Mouse (Mus musculus) neural tube, embryonic 11.5 days (tissue): ENCODE data around the gene Atp2b4. TPM values are rescaled to one million over a fixed set of nuclear protein-coding genes. Genes with fewer than 3 reads are reported as not detected.
"Not testable (repeated sequence)": the region's sequence is repeated elsewhere in the genome, so short reads cannot be mapped to it uniquely, and the experiment has no call there.

Source experiments
- ATAC-seq: fragments of 200-750 bp; cut with Nextera tagmentation; 2 replicates; pipeline ENCODE4 v1.8.0; 2017; ENCODE audit warnings: moderate number of reproducible peaks, mild to moderate bottlenecking, moderate TSS enrichment, moderate library complexity; ENCODE audit not compliant: insufficient read depth, low FRiP score, low TSS enrichment
- DNase-seq: peaks from one replicate; pipeline ENCODE4 v3.0.0-alpha.2; 2015; ENCODE audit warnings: low spot score
- H3K27ac ChIP-seq: fragments of 300-500 bp; sonication (generic); 2 replicates; pipeline ENCODE4 v1.5.1; 2014; ENCODE audit warnings: low read depth, mild to moderate bottlenecking, low read length
- H3K27me3 ChIP-seq: fragments of 300-500 bp; sonication (generic); 2 replicates; pipeline ENCODE4 v1.6.1; 2014; ENCODE audit warnings: mild to moderate bottlenecking, low read length, mixed read lengths; ENCODE audit not compliant: control insufficient read depth, insufficient read depth
- H3K36me3 ChIP-seq: fragments of 300-500 bp; sonication (generic); 2 replicates; pipeline ENCODE4 v1.6.1; 2014; ENCODE audit warnings: mild to moderate bottlenecking, low read length, moderate library complexity, mixed read lengths; ENCODE audit not compliant: control insufficient read depth, insufficient read depth
- H3K4me1 ChIP-seq: fragments of 300-500 bp; sonication (generic); 2 replicates; pipeline ENCODE4 v1.6.1; 2014; ENCODE audit warnings: low read length, mixed read lengths; ENCODE audit not compliant: control insufficient read depth, insufficient read depth
- H3K4me2 ChIP-seq: fragments of 300-500 bp; sonication (generic); 2 replicates; pipeline ENCODE4 v1.6.1; 2014; ENCODE audit warnings: low read depth, mild to moderate bottlenecking, moderate library complexity
- H3K4me3 ChIP-seq: fragments of 300-500 bp; sonication (generic); 2 replicates; pipeline ENCODE4 v1.5.1; 2014; ENCODE audit warnings: low read depth, low read length
- H3K9ac ChIP-seq: fragments of 300-500 bp; sonication (generic); 2 replicates; pipeline ENCODE4 v1.6.1; 2014; ENCODE audit warnings: mild to moderate bottlenecking, low read length
- H3K9me3 ChIP-seq: fragments of 300-500 bp; sonication (generic); 2 replicates; pipeline ENCODE4 v1.6.1; 2016; ENCODE audit warnings: low read length; ENCODE audit not compliant: control insufficient read depth
- WGBS: fragments of 180-500 bp; shearing (Covaris S2); extraction: QIAGEN DNeasy Blood & Tissue Kit; methylation state at CpG from one replicate; pipeline ENCODE4 v1.1.7; 2014; 5-methylcytosine and 5-hydroxymethylcytosine counted together
- polyA plus RNA-seq: library from polyadenylated mRNA; unstranded; fragments of >200 nt; fragmentation: Nextera tagmentation; extraction: Ambion mirVana; gene quantifications from 2 replicates; pipeline ENCODE4 v1.2.1, GENCODE M21; 2014

The Atp2b4 gene
- polyA plus RNA-seq, 1 experiment from 2014 or later = 9.6 TPM

- Histone ChIP-seq H3K9ac (no peak overlapping the region), H3K36me3 (no peaks in the 10 kb centered on the region), H3K27me3 (no peaks in the 10 kb centered on the region), H3K9me3 (no peaks in the 10 kb centered on the region), H3K4me1 (no peaks in the 10 kb centered on the region), H3K4me2 (no peak overlapping the region), H3K27ac (no peak overlapping the region), H3K4me3 (no peak overlapping the region)
- DNase-seq = no peak
- WGBS = 66% methylated on average over 7 of the region's 7 CpGs
- no peak for ATAC-seq
Measured at GRCm38 (mm10) chr1:133688301-133688700, 112.5 kb downstream of the Atp2b4 start.

DNA sequence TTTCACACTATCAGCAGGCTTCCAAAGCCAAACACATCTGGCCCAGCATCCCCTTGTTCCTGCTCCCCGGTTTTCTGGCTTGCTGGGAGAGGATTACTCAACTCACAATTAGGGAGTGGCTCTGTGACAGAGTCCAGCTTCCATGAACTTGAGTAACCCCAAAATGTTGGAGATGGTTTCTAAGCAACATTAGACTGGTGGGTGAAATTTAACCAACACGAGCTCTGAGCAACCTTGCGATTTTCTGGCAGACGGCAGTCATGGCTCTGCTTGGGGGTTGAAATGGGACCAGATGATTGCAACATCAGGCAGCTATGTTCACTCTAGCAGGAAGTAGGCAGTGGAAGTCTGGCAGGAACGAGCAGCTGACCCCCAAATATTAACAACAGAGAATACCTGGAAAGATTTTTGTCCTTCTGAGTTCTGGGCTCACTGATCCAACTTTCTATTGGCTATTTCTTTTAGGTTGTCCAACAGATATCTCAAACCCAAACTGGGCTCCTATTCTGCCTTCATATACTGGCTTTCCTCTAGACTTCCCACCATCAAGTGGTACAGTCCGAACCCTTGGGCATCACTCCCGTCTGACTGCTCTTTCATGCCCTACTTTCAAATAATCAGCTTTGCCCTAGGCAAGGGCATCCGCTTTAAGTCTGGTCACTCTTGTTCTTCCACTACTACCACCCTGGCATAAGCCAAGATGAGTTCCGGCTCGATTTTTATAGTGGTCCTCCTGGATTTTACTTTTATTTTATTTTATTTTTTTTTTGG is 114.9 kb downstream of the Atp2b4 start:
- Histone ChIP-seq H3K4me1 (no peaks in the 10 kb centered on the region), H3K9me3 (no peaks in the 10 kb centered on the region), H3K9ac (no peak overlapping the region), H3K36me3 (no peaks in the 10 kb centered on the region), H3K4me2 (no peak overlapping the region), H3K27me3 (no peaks in the 10 kb centered on the region), H3K4me3 (no peak overlapping the region), H3K27ac (no peak overlapping the region)
- WGBS = 88% methylated on average over 10 of the region's 10 CpGs
- ATAC-seq = no peak
- DNase-seq = no peak

GRCm38 (mm10) chr1:133671801-133672200 is 129.0 kb downstream of the Atp2b4 start:
- WGBS = 76% methylated on average over 3 of the region's 3 CpGs
- Histone ChIP-seq H3K27ac (no peak overlapping the region), H3K27me3 (no peaks in the 10 kb centered on the region), H3K4me3 (no peak overlapping the region), H3K4me2 (no peak overlapping the region), H3K9ac (no peak overlapping the region), H3K9me3 (no peaks in the 10 kb centered on the region), H3K4me1 (no peaks in the 10 kb centered on the region), H3K36me3 (no peaks in the 10 kb centered on the region)
- ATAC-seq (no peak), DNase-seq (no peak)

DNA sequence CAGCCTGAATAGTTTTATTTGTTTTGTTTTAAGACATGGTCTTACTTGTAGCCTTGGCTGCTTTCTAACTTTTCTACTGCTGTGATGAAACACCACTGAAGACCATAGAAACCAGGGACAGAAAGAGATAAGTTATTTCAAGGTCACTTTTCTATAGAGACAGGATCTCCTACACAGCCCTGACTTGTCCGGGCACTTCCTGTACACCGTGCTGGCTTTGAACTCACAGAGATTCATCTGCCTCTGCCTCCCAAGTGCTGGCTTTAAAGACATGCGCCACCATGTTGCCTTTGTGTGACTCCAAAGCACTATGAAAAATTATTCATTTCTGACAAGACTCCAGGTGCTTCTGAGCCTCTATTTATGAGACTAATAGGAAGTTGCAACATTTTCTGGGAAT is 129.6 kb downstream of the Atp2b4 start:
- DNase-seq (no peak), ATAC-seq (no peak)
- Histone ChIP-seq H3K27ac (no peak overlapping the region), H3K4me1 (no peaks in the 10 kb centered on the region), H3K9me3 (no peaks in the 10 kb centered on the region), H3K4me3 (no peak overlapping the region), H3K27me3 (no peaks in the 10 kb centered on the region), H3K9ac (no peak overlapping the region), H3K36me3 (no peaks in the 10 kb centered on the region), H3K4me2 (no peak overlapping the region)
- WGBS = 91% methylated on average over 3 of the region's 3 CpGs

DNA sequence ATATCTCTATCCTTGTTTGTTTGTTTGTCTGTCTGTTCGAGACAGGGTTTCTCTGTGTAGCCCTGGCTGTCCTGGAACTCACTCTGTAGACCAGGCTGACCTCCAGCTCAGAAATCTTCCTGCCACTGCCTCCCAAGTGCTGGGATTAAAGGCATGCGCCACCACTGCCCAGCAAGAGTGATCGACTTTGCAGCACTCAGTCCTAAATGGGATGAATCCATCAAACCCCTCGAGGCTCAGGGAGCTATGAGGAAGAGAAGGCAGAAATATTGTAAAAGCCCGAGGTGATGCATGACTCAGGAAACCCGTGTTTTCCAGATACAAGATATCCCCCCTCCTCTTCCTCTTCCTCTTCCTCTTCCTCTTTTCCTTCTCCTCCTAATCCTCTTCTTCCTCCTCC is 130.1 kb downstream of the Atp2b4 start:
- Histone ChIP-seq H3K9me3 (no peaks in the 10 kb centered on the region), H3K36me3 (no peaks in the 10 kb centered on the region), H3K27me3 (no peaks in the 10 kb centered on the region), H3K4me1 (no peaks in the 10 kb centered on the region), H3K4me2 (no peak overlapping the region), H3K4me3 (no peak overlapping the region), H3K9ac (no peak overlapping the region), H3K27ac (no peak overlapping the region)
- no peak for DNase-seq
- WGBS = 89% methylated on average over 6 of the region's 6 CpGs
- ATAC-seq = no peak

DNA sequence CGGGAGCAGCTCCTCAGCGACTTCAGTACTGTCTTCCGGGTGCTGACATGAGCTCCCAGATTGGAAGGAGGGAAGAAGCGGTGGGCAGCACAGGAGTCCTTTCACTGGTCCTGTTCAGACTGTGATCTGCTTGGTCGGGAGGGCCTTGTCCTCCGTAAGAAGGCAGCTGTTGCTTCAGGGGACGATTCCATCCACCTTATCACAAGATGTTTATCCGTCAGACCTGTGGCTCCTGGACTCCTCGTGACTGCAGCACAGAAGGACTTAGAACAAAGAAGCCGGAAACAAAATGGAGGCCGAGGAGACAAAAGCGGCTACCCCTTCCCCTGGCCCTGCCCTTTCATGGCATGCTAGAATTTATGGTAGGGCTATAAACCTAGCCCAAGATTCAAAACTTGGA is 130.7 kb downstream of the Atp2b4 start:
- Histone ChIP-seq H3K9me3 (no peaks in the 10 kb centered on the region), H3K4me1 (no peaks in the 10 kb centered on the region), H3K4me3 (no peak overlapping the region), H3K9ac (0 out of 2 replicates have a peak overlapping the region, but pooled peaks have one; percentile 15), H3K27me3 (no peaks in the 10 kb centered on the region), H3K27ac (0 out of 2 replicates have a peak overlapping the region, but pooled peaks have one; percentile 27), H3K4me2 (no peak overlapping the region), H3K36me3 (no peaks in the 10 kb centered on the region)
- no peak for ATAC-seq
- DNase-seq = no peak
- WGBS = 53% methylated on average over 12 of the region's 12 CpGs

DNA sequence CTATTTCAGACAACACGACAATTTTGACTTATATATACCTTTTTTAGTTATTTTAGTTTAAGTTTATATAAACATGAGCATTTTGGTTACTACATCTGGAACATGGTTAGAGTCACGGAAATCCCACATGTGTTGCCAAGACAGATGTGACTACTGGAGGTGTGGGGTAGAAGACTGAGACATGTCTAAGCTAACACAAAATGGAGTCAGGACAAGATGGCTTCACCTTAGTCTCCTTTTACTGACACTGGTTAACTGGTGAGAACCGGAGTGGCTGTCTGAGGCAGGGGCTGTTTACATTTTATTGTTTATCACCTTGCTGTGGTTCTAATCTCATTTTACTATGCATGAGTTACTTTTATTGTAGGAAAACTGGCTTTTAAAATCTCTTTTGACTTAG is 132.2 kb downstream of the Atp2b4 start:
- WGBS = 83% methylated on average over 3 of the region's 3 CpGs
- ATAC-seq = no peak
- H3K4me2 ChIP-seq = no peak overlapping the region
- no peaks in the 10 kb centered on the region for H3K4me1 ChIP-seq
- no peak for DNase-seq
- H3K9me3 ChIP-seq = no peaks in the 10 kb centered on the region
- no peaks in the 10 kb centered on the region for H3K27me3 ChIP-seq
- no peak overlapping the region for H3K27ac ChIP-seq
- H3K4me3 ChIP-seq = no peak overlapping the region
- no peak overlapping the region for H3K9ac ChIP-seq
- H3K36me3 ChIP-seq = no peaks in the 10 kb centered on the region

DNA sequence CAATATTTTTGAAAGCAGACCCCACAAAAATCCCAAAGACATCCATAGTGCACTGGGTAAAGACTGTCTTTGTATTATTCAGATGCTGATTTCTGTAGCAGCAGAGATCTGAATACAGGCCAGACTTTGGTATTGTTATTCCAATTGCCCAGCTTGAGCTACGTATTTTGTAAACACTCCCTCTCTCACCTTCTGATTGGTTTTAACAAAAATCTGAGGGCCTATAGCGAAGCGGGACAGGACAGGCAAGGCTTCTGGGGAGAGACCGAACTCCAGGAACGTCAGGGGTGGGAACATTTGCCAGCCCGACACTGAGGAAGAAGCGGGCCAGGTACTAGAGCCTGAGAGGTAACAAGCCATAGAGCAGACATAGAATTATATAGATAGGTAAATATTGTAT is 133.1 kb downstream of the Atp2b4 start:
- H3K36me3 ChIP-seq = no peaks in the 10 kb centered on the region
- H3K4me1 ChIP-seq = no peaks in the 10 kb centered on the region
- ATAC-seq (no peak), DNase-seq (no peak)
- no peak overlapping the region for H3K4me2 ChIP-seq
- H3K27me3 ChIP-seq = no peaks in the 10 kb centered on the region
- no peak overlapping the region for H3K4me3 ChIP-seq
- H3K9me3 ChIP-seq = no peaks in the 10 kb centered on the region
- WGBS = 47% methylated on average over 7 of the region's 7 CpGs
- no peak overlapping the region for H3K9ac ChIP-seq
- no peak overlapping the region for H3K27ac ChIP-seq

- H3K4me2 ChIP-seq, ATAC-seq, H3K4me3 ChIP-seq, H3K27me3 ChIP-seq, H3K9me3 ChIP-seq, H3K4me1 ChIP-seq, H3K27ac ChIP-seq, H3K9ac ChIP-seq, DNase-seq, H3K36me3 ChIP-seq: not testable (repeated sequence)
- 84% methylated on average over 7 of the region's 8 CpGs for WGBS
Measured at GRCm38 (mm10) chr1:133665713-133666112, 135.1 kb downstream of the Atp2b4 start.
